Mouse (Mus musculus): ENCODE measurements around the gene Izumo1.

GRCm38 (mm10) chr7:45644183-45644582 lies 22.6 kb downstream of the Izumo1 start:
- TF ChIP-seq CTCF (IDR thresholded peaks at IDR 0.05; ENCODE audit: borderline replicate concordance, control insufficient read depth, extremely low read depth, insufficient read depth, low read length, poor library complexity): no peak
- TF ChIP-seq POLR2A (IDR thresholded peaks at IDR 0.05; ENCODE audit: control insufficient read depth, extremely low read depth, insufficient read depth, low read length, poor library complexity): no peak

Measured in thymus, adult 2 months (tissue).